Mouse (Mus musculus) spleen, adult 2 months (tissue): ENCODE measurements around the gene AC129217.1. TPM values are rescaled to one million over a fixed set of nuclear protein-coding genes. Genes with fewer than 3 reads are reported as not detected.
"Not testable (repeated sequence)": the region's sequence is repeated elsewhere in the genome, so short reads cannot be mapped to it uniquely, and the experiment has no call there.

ENCODE experiments used
- DNase-seq, 2 experiments: peaks; one replicate each; pipeline versions ENCODE4 v3.0.0 to v3.0.0-alpha.2; 2012 to 2021; ENCODE audit warnings: low spot score in 2 of 2, low read depth in 1 of 2
- H3K27ac ChIP-seq: fragments of 200-500 bp; 2 replicates; pipeline ENCODE4 v1.5.1; 2012; ENCODE audit warnings: low read length, inconsistent platforms; ENCODE audit not compliant: insufficient read depth
- H3K27me3 ChIP-seq: fragments of 200-500 bp; 2 replicates; pipeline ENCODE4 v1.6.1; 2012; ENCODE audit warnings: mild to moderate bottlenecking, moderate library complexity, low read length, inconsistent platforms; ENCODE audit not compliant: control insufficient read depth, insufficient read depth
- H3K36me3 ChIP-seq: fragments of 200-500 bp; 2 replicates; pipeline ENCODE4 v1.6.1; 2012; ENCODE audit warnings: mild to moderate bottlenecking, low read length, inconsistent platforms; ENCODE audit not compliant: control insufficient read depth, insufficient read depth
- H3K4me1 ChIP-seq: fragments of 200-500 bp; 2 replicates; pipeline ENCODE4 v1.6.1; 2011; ENCODE audit warnings: inconsistent platforms; ENCODE audit not compliant: control insufficient read depth, insufficient read depth, insufficient read length
- H3K4me3 ChIP-seq: fragments of 200-500 bp; 2 replicates; pipeline ENCODE4 v1.5.1; 2011; ENCODE audit warnings: mild to moderate bottlenecking, inconsistent platforms; ENCODE audit not compliant: insufficient read depth, insufficient read length; ENCODE audit errors: extremely low read depth
- CTCF ChIP-seq: fragments of 200-500 bp; IDR thresholded peaks from 2 replicates; pipeline ENCODE4 v1.5.1; 2011; ENCODE audit warnings: mild to moderate bottlenecking, inconsistent platforms; ENCODE audit not compliant: insufficient read depth, insufficient read length, insufficient replicate concordance; ENCODE audit errors: extremely low read depth
- POLR2A ChIP-seq: fragments of 200-500 bp; IDR thresholded peaks from 2 replicates; pipeline ENCODE4 v1.6.1; 2011; ENCODE audit warnings: low read depth, low read length, inconsistent platforms
- WGBS: fragments of 180-500 bp; shearing (Covaris S2); methylation state at CpG from one replicate; pipeline ENCODE4 v1.1.7; 2018; 5-methylcytosine and 5-hydroxymethylcytosine counted together
- polyA plus RNA-seq: library from polyadenylated mRNA; depleted of rRNA; stranded (reverse); fragments of >200 nt; gene quantifications from 2 replicates; pipeline ENCODE4 v1.2.3, GENCODE M21; 2012

The AC129217.1 gene
- polyA plus RNA-seq, 1 experiment = not detected

- WGBS = 88% methylated on average over 8 of the region's 8 CpGs
- DNase-seq = no peak
- Histone ChIP-seq H3K27me3 (no peaks in the 10 kb centered on the region), H3K27ac (no peak overlapping the region), H3K36me3 (peaks cover 30% of the 10 kb centered on the region), H3K4me3 (no peak overlapping the region), H3K4me1 (peaks cover 7% of the 10 kb centered on the region)
- TF ChIP-seq CTCF (no peak), POLR2A (no peak)
Measured at GRCm38 (mm10) chr19:8822696-8823095, 6.9 kb upstream of the AC129217.1 start.

- no peak overlapping the region for H3K27ac ChIP-seq
- no peaks in the 10 kb centered on the region; the same call in 1 of the 2 replicates for H3K4me1 ChIP-seq
- no peak for DNase-seq
- TF ChIP-seq POLR2A (no peak), CTCF (no peak)
- peaks cover 67% of the 10 kb centered on the region for H3K36me3 ChIP-seq
- WGBS = 95% methylated on average over 8 of the region's 8 CpGs
- H3K27me3 ChIP-seq = no peaks in the 10 kb centered on the region
- H3K4me3 ChIP-seq = no peak overlapping the region
Measured at GRCm38 (mm10) chr19:8830664-8831063, 1.1 kb downstream of the AC129217.1 start.

- H3K27me3 ChIP-seq = no peaks in the 10 kb centered on the region
- 93% methylated on average over 11 of the region's 11 CpGs for whole genome bisulfite sequencing
- DNase-seq = no peak
- no peaks in the 10 kb centered on the region; the same call in 1 of the 2 replicates for H3K4me1 ChIP-seq
- H3K4me3 ChIP-seq = no peak overlapping the region
- TF ChIP-seq CTCF (no peak), POLR2A (no peak)
- H3K36me3 ChIP-seq = peaks cover 63% of the 10 kb centered on the region
- no peak overlapping the region for H3K27ac ChIP-seq
Measured at GRCm38 (mm10) chr19:8831262-8831661, 1.7 kb downstream of the AC129217.1 start.

GRCm38 (mm10) chr19:8832971-8833370 lies 3.4 kb downstream of the AC129217.1 start:
- Histone ChIP-seq H3K27me3 (no peaks in the 10 kb centered on the region), H3K27ac (no peak overlapping the region), H3K36me3 (peaks cover 55% of the 10 kb centered on the region), H3K4me3 (no peak overlapping the region), H3K4me1 (peaks cover under 1% of the 10 kb centered on the region; the same call in 1 of the 2 replicates)
- 93% methylated on average over 4 of the region's 4 CpGs for WGBS
- no peak for DNase-seq
- TF ChIP-seq CTCF = no peak

GRCm38 (mm10) chr19:8836327-8836726 lies 6.8 kb downstream of the AC129217.1 start:
- peaks cover 24% of the 10 kb centered on the region for H3K36me3 ChIP-seq
- not testable (repeated sequence) for DNase-seq, H3K27ac ChIP-seq, H3K27me3 ChIP-seq, H3K4me1 ChIP-seq, H3K4me3 ChIP-seq
- WGBS = 98% methylated on average over 10 of the region's 10 CpGs

GRCm38 (mm10) chr19:8837251-8837791 lies 7.7 kb downstream of the AC129217.1 start, which contains the start of gene Bscl2:
Gene Bscl2, plus strand, starts transcription at chr19:8837467.
- peak within 1 kb of the TSS; percentile 89 for H3K27ac ChIP-seq
- peaks cover 10% of the 10 kb centered on the region; the same call in 1 of the 2 replicates for H3K4me1 ChIP-seq
- 2% methylated on average over 38 of the region's 38 CpGs for WGBS
- H3K36me3 ChIP-seq = peaks cover 15% of the 10 kb centered on the region
- peak; percentile 69 to 74 for DNase-seq
- peak; percentile 13; the same call in 1 of the 2 replicates for TF ChIP-seq CTCF
- peak; percentile 23; the same call in 1 of the 2 replicates for TF ChIP-seq POLR2A
- H3K4me3 ChIP-seq = peak within 1 kb of the TSS; percentile 69
- no peaks in the 10 kb centered on the region for H3K27me3 ChIP-seq

- H3K4me1 ChIP-seq = peaks cover 10% of the 10 kb centered on the region; the same call in 1 of the 2 replicates
- TF ChIP-seq POLR2A (no peak), CTCF (no peak)
- peak overlapping the region; percentile 89 for H3K27ac ChIP-seq
- peaks cover 9% of the 10 kb centered on the region for H3K36me3 ChIP-seq
- 32% methylated on average over 15 of the region's 15 CpGs for WGBS
- peak overlapping the region; percentile 69 for H3K4me3 ChIP-seq
- DNase-seq = no peak
- H3K27me3 ChIP-seq = no peaks in the 10 kb centered on the region
Measured at GRCm38 (mm10) chr19:8838041-8838730, 8.6 kb downstream of the AC129217.1 start.
